Mouse (Mus musculus): ENCODE results near the gene Atp1a4.

The Atp1a4 gene

GRCm38 (mm10) chr1:172188891-172189290 is 69.3 kb downstream of the Atp1a4 start:
- no peak for DNase-seq

GRCm38 (mm10) chr1:172186401-172187289 is 71.6 kb downstream of the Atp1a4 start:
- no peak for DNase-seq

- DNase-seq, result no peak
Observed at GRCm38 (mm10) chr1:172183915-172184314, 74.3 kb downstream of the Atp1a4 start.

DNA sequence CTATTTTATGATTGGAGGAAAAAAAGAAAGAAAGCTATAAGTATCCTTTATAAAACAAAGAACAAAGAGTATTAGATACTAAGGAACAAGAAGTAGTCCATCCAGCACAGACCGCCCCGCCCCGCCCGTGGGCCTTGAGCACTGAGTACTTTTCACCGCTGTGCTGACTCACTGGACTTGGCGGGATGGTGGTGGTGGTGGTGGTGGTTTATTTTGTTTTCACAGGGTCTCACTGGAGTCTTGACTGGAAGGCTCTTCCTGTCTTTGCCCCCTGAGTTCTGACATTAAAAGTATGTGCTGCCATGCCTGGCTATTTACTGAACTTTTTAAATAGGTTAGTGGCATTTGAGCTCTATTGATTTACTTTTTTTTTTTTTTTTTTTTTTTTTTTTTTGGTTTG is 75.2 kb downstream of the Atp1a4 start:
- no peak for DNase-seq

- no peak for DNase-seq
Observed at GRCm38 (mm10) chr1:172181777-172182176, 76.4 kb downstream of the Atp1a4 start.

- DNase-seq, result no peak
Observed at GRCm38 (mm10) chr1:172180881-172181280, 77.3 kb downstream of the Atp1a4 start.

- DNase-seq, result no peak
Observed at GRCm38 (mm10) chr1:172179102-172179501, 79.1 kb downstream of the Atp1a4 start.

DNA sequence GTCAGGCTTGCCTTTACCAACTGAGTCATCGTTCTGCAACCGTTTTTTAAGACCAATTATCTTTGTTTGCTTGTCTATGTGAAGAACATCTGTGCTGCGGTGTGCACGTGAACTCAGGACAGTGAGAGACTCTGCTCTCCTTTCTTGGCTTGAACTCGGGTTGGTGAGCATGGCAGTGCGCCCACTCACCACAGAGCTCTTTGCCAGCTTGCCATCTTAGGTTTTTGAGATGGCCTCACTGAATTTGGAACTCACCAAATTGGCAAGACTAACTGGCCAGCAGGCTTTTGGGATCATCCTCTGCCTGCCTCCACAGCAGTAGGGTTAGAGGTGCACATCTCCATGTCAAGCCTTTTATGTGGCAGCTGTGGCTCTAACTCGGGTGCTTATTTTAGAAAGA is 80.4 kb downstream of the Atp1a4 start:
- DNase-seq, result no peak
